Mouse (Mus musculus) spleen, adult 2 months (tissue): ENCODE measurements around the gene B3gnt7. TPM values are rescaled to one million over a fixed set of nuclear protein-coding genes. Genes with fewer than 3 reads are reported as not detected.

Experiments used
- DNase-seq, 2 experiments: peaks; one replicate each; pipeline versions ENCODE4 v3.0.0 to v3.0.0-alpha.2; 2012 to 2021; ENCODE audit warnings: low spot score in 2 of 2, low read depth in 1 of 2
- H3K27ac ChIP-seq: fragments of 200-500 bp; 2 replicates; pipeline ENCODE4 v1.5.1; 2012; ENCODE audit warnings: low read length, inconsistent platforms; ENCODE audit not compliant: insufficient read depth
- H3K27me3 ChIP-seq: fragments of 200-500 bp; 2 replicates; pipeline ENCODE4 v1.6.1; 2012; ENCODE audit warnings: mild to moderate bottlenecking, moderate library complexity, low read length, inconsistent platforms; ENCODE audit not compliant: control insufficient read depth, insufficient read depth
- H3K36me3 ChIP-seq: fragments of 200-500 bp; 2 replicates; pipeline ENCODE4 v1.6.1; 2012; ENCODE audit warnings: mild to moderate bottlenecking, low read length, inconsistent platforms; ENCODE audit not compliant: control insufficient read depth, insufficient read depth
- H3K4me1 ChIP-seq: fragments of 200-500 bp; 2 replicates; pipeline ENCODE4 v1.6.1; 2011; ENCODE audit warnings: inconsistent platforms; ENCODE audit not compliant: control insufficient read depth, insufficient read depth, insufficient read length
- H3K4me3 ChIP-seq: fragments of 200-500 bp; 2 replicates; pipeline ENCODE4 v1.5.1; 2011; ENCODE audit warnings: mild to moderate bottlenecking, inconsistent platforms; ENCODE audit not compliant: insufficient read depth, insufficient read length; ENCODE audit errors: extremely low read depth
- CTCF ChIP-seq: fragments of 200-500 bp; IDR thresholded peaks from 2 replicates; pipeline ENCODE4 v1.5.1; 2011; ENCODE audit warnings: mild to moderate bottlenecking, inconsistent platforms; ENCODE audit not compliant: insufficient read depth, insufficient read length, insufficient replicate concordance; ENCODE audit errors: extremely low read depth
- POLR2A ChIP-seq: fragments of 200-500 bp; IDR thresholded peaks from 2 replicates; pipeline ENCODE4 v1.6.1; 2011; ENCODE audit warnings: low read depth, low read length, inconsistent platforms
- WGBS: fragments of 180-500 bp; shearing (Covaris S2); methylation state at CpG from one replicate; pipeline ENCODE4 v1.1.7; 2018; 5-methylcytosine and 5-hydroxymethylcytosine counted together
- polyA plus RNA-seq: library from polyadenylated mRNA; depleted of rRNA; stranded (reverse); fragments of >200 nt; gene quantifications from 2 replicates; pipeline ENCODE4 v1.2.3, GENCODE M21; 2012

The B3gnt7 gene
- polyA plus RNA-seq, 1 experiment, result 2.3 TPM

- peaks cover 20% of the 10 kb centered on the region for H3K36me3 ChIP-seq
- WGBS, result 93% methylated on average over 4 of the region's 4 CpGs
These were observed 43.3 kb downstream of the B3gnt7 start for GRCm38 (mm10) chr1:86345956-86346355.

DNA sequence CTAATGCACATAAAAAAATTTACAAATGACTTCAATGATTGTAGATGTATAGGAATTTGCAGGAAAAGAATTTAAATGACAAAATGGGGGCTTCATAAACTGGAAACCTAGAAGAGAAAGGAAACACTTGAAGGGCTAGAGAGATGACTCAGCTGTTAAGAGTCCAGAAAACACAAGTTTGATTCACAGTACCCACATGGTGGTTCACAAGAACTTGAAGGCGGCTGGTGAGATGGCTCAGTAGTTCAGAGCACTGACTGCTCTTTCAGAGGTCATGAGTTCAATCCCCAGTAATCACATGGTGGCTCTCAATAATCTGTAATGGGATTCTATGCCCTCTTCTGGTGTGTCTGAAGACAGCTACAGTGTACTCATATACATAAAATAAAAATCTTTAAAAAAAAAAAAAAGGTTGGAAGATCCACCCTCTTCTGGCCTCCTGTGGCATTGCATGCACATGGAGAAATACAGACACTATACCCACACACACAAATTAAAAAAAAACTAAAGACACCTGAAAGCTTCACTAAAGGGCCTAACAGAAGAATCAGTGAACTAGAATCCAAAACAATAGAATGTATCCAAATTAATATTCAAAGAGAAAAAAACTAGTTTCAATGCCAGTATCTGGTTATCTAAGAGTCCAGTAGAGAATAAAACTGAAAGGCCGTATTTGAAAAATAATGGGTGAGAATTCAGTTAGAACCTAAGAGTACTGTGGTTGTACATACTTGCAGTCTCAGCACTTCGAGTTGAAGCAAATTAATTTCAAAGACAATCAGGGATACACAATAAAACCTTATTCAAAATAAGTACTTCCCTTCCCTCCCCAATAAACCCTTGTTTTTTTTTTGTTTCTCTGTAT, 44.5 kb downstream of the B3gnt7 start:
- WGBS, result 85% methylated on average over 3 of the region's 3 CpGs
- H3K27me3 ChIP-seq, result no peaks in the 10 kb centered on the region
- H3K36me3 ChIP-seq, result peaks cover 30% of the 10 kb centered on the region
- TF ChIP-seq CTCF (no peak), POLR2A (no peak)
- DNase-seq, result no peak
- no peaks in the 10 kb centered on the region for H3K4me1 ChIP-seq
- H3K4me3 ChIP-seq, result no peak overlapping the region
- no peak overlapping the region for H3K27ac ChIP-seq

More at GRCm38 (mm10) chr1:86345956-86346355, 43.3 kb downstream of the B3gnt7 start:
- no peak for DNase-seq
- TF ChIP-seq CTCF, result no peak
- TF ChIP-seq POLR2A, result no peak
- no peak overlapping the region for H3K4me3 ChIP-seq
- H3K27ac ChIP-seq, result no peak overlapping the region
- no peaks in the 10 kb centered on the region for H3K4me1 ChIP-seq
- no peaks in the 10 kb centered on the region for H3K27me3 ChIP-seq

DNA sequence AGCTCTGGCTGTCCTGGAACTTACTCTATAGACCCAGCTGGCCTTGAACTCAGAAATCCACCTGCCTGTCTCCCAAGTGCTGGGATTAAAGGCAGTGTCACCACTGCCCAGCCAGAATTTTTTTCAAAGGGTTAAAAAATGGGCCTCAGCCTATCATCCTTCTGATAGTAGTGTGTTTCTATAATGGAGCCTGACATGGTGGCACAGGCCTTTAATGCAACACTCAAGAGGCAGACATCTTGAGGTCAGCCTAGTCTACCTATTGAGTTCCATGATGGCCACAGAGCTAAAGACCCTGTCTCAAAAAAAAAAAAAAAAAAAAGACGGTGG, 45.0 kb downstream of the B3gnt7 start:
- no peak for DNase-seq
- H3K27ac ChIP-seq, result no peak overlapping the region
- WGBS, result 94% methylated on average over 1 of the region's 1 CpGs
- H3K4me1 ChIP-seq, result no peaks in the 10 kb centered on the region
- peaks cover 32% of the 10 kb centered on the region for H3K36me3 ChIP-seq
- H3K4me3 ChIP-seq, result no peak overlapping the region
- no peaks in the 10 kb centered on the region for H3K27me3 ChIP-seq
- TF ChIP-seq CTCF, result no peak
- no peak for TF ChIP-seq POLR2A

- TF ChIP-seq CTCF (no peak), POLR2A (no peak)
- H3K36me3 ChIP-seq, result peaks cover 34% of the 10 kb centered on the region
- WGBS, result 100% methylated on average over 1 of the region's 1 CpGs
- H3K27ac ChIP-seq, result no peak overlapping the region
- H3K4me3 ChIP-seq, result no peak overlapping the region
- no peaks in the 10 kb centered on the region for H3K27me3 ChIP-seq
- no peak for DNase-seq
- H3K4me1 ChIP-seq, result no peaks in the 10 kb centered on the region
These were observed 45.5 kb downstream of the B3gnt7 start for GRCm38 (mm10) chr1:86348083-86348482.

- no peak overlapping the region for H3K27ac ChIP-seq
- H3K4me1 ChIP-seq, result no peaks in the 10 kb centered on the region
- no peak overlapping the region for H3K4me3 ChIP-seq
- peaks cover 40% of the 10 kb centered on the region for H3K36me3 ChIP-seq
- TF ChIP-seq CTCF (no peak), POLR2A (no peak)
- no peaks in the 10 kb centered on the region for H3K27me3 ChIP-seq
- 77% methylated on average over 4 of the region's 4 CpGs for WGBS
- no peak for DNase-seq
These were observed 46.2 kb downstream of the B3gnt7 start for GRCm38 (mm10) chr1:86348801-86349200.

GRCm38 (mm10) chr1:86349201-86349600, 46.6 kb downstream of the B3gnt7 start:
- 98% methylated on average over 3 of the region's 3 CpGs for WGBS

GRCm38 (mm10) chr1:86349696-86350095, 47.1 kb downstream of the B3gnt7 start:
- no peak for TF ChIP-seq CTCF
- TF ChIP-seq POLR2A, result no peak
- Histone ChIP-seq H3K4me3 (no peak overlapping the region), H3K27me3 (no peaks in the 10 kb centered on the region), H3K36me3 (peaks cover 46% of the 10 kb centered on the region), H3K4me1 (no peaks in the 10 kb centered on the region), H3K27ac (no peak overlapping the region)
- WGBS, result 92% methylated on average over 1 of the region's 1 CpGs
- no peak for DNase-seq

More at GRCm38 (mm10) chr1:86349201-86349600, 46.6 kb downstream of the B3gnt7 start:
- H3K4me1 ChIP-seq, result no peaks in the 10 kb centered on the region
- no peak for DNase-seq
- H3K27ac ChIP-seq, result no peak overlapping the region
- TF ChIP-seq POLR2A (no peak), CTCF (no peak)
- H3K4me3 ChIP-seq, result no peak overlapping the region
- peaks cover 43% of the 10 kb centered on the region for H3K36me3 ChIP-seq
- H3K27me3 ChIP-seq, result no peaks in the 10 kb centered on the region
